7 mouse cellular contexts compared by ENCODE assay signal in genomic region chr19:3638698-3639097, GRCm38 (mm10). TPM values are rescaled to one million over a fixed set of nuclear protein-coding genes. Genes with fewer than 3 reads are reported as not detected.
DNase-seq lines count a peak whose midpoint lies in the region; ATAC-seq and TF ChIP-seq lines count a peak whose summit lies in the region.

No protein-coding gene starts in this region.

- no peak overlapping the region for H3K4me2 ChIP-seq in intestine, embryonic 14.5 days (ENCODE audit: low read length)

- WGBS in intestine, embryonic 14.5 days, result 25% methylated on average over 8 of the region's 8 CpGs

- no peaks in the 10 kb centered on the region for H3K79me2 ChIP-seq in MEL (ENCODE audit: control insufficient read depth, insufficient read depth, low read length, poor library complexity)

- H3K4me3 ChIP-seq in MEL (ENCODE audit: control insufficient read depth in 1 of 2, insufficient read depth in 1 of 2, low read depth in 2 of 2, low read length in 2 of 2), result no peak overlapping the region
- no peak overlapping the region for H3K4me3 ChIP-seq in intestine, embryonic 14.5 days (ENCODE audit: low read depth, low read length)

- no peak overlapping the region for H3K9ac ChIP-seq in MEL (ENCODE audit: control insufficient read depth, low read depth, low read length, poor library complexity, severe bottlenecking)
- H3K9ac ChIP-seq in intestine, embryonic 14.5 days (ENCODE audit: low read length), result 0 out of 2 replicates have a peak overlapping the region, but pooled peaks have one; percentile 5

- TF ChIP-seq CTCF in MEL (IDR thresholded peaks at IDR 0.05 in 2 of 3, conservative IDR thresholded peaks at IDR 0.05 in 1 of 3; ENCODE audit: control insufficient read depth in 1 of 3, insufficient read depth in 1 of 3, low read depth in 2 of 3, low read length in 3 of 3, poor library complexity in 1 of 3, severe bottlenecking in 1 of 3), result no peak

- no peak for TF ChIP-seq POLR2A in MEL (IDR thresholded peaks at IDR 0.05; ENCODE audit: control insufficient read depth in 1 of 2, insufficient read depth in 1 of 2, low read depth in 1 of 2, low read length in 2 of 2, poor library complexity in 1 of 2)

- TF ChIP-seq EP300 in MEL (IDR thresholded peaks at IDR 0.05; ENCODE audit: low read depth in 1 of 2, low read length in 2 of 2), result no peak

- no peaks in the 10 kb centered on the region for H3K9me3 ChIP-seq in MEL (replicated peaks; ENCODE audit: insufficient read depth, low read length)
- H3K9me3 ChIP-seq in intestine, embryonic 14.5 days (ENCODE audit: control insufficient read depth, low read length), result no peaks in the 10 kb centered on the region

- no peaks in the 10 kb centered on the region for H3K27me3 ChIP-seq in MEL (ENCODE audit: control insufficient read depth in 1 of 2, insufficient read depth in 2 of 2, low read length in 2 of 2)
- H3K27me3 ChIP-seq in intestine, embryonic 14.5 days (replicated peaks; ENCODE audit: control insufficient read depth, insufficient read depth, low read length), result no peaks in the 10 kb centered on the region

- H3K27ac ChIP-seq in MEL (ENCODE audit: control insufficient read depth, low read depth, low read length), result no peak overlapping the region
- H3K27ac ChIP-seq in intestine, embryonic 14.5 days (ENCODE audit: low read depth), result peak overlapping the region; percentile 12; the same call in 1 of the 2 replicates

- peaks cover 5 to 12% of the 10 kb centered on the region in 2 experiments for H3K4me1 ChIP-seq in MEL (ENCODE audit: control insufficient read depth in 1 of 2, insufficient read depth in 2 of 2, low read length in 2 of 2)
- H3K4me1 ChIP-seq in intestine, embryonic 14.5 days (replicated peaks; ENCODE audit: control insufficient read depth, insufficient read depth, low read length), result peaks cover 16% of the 10 kb centered on the region

- H3K36me3 ChIP-seq in MEL (ENCODE audit: control insufficient read depth in 1 of 2, insufficient read depth in 2 of 2, low read length in 2 of 2), result peaks cover 0 to 7% of the 10 kb centered on the region in 2 experiments; a peak in 2 of 4 replicates
- H3K36me3 ChIP-seq in intestine, embryonic 14.5 days (ENCODE audit: control insufficient read depth, insufficient read depth, low read length), result peaks cover 27% of the 10 kb centered on the region

- no peak for TF ChIP-seq RAD21 in MEL (IDR thresholded peaks at IDR 0.05; ENCODE audit: low read depth, low read length)

- DNase-seq in MEL (ENCODE audit: low read depth, low spot score), result peak; percentile 14
- peak; percentile 88 for DNase-seq in adrenal gland, adult 2 months
- peak; percentile 57 for DNase-seq in intestine, embryonic 14.5 days (ENCODE audit: low spot score)
- DNase-seq in liver, result peak; percentile 38
- DNase-seq in natural killer cell, adult 2 months (ENCODE audit: low spot score in 2 of 2), result peak; percentile 50 to 64

- peak; percentile 26; the same call in 1 of the 2 replicates for ATAC-seq in granulocyte monocyte progenitor cell, adult 5-6 weeks (replicated peaks; ENCODE audit: poor library complexity, severe bottlenecking)
- ATAC-seq in intestine, embryonic 14.5 days (replicated peaks; ENCODE audit: low FRiP score, low TSS enrichment, low read depth), result 0 out of 2 replicates have a peak, but pooled peaks have one; percentile 29
- ATAC-seq in erythroid progenitor cell, adult 5-6 weeks (replicated peaks; ENCODE audit: low FRiP score, poor library complexity, severe bottlenecking), result no peak

TF ChIP-seq in MEL, 35 proteins besides CTCF, POLR2A, EP300 and RAD21:
- no peak for TF ChIP-seq MAZ (IDR thresholded peaks at IDR 0.05; ENCODE audit: low read depth, low read length)
- TF ChIP-seq CHD1 (IDR thresholded peaks at IDR 0.05; ENCODE audit: low read depth, low read length), result no peak
- TF ChIP-seq MAFK (IDR thresholded peaks at IDR 0.05; ENCODE audit: borderline replicate concordance, low read depth, low read length), result no peak
- no peak for TF ChIP-seq CHD2 (IDR thresholded peaks at IDR 0.05; ENCODE audit: low read length)
- no peak for TF ChIP-seq MAX (IDR thresholded peaks at IDR 0.05; ENCODE audit: low read length)
- TF ChIP-seq MEF2A (IDR thresholded peaks at IDR 0.05; ENCODE audit: extremely low read depth, insufficient replicate concordance, low read depth, low read length, poor library complexity, severe bottlenecking), result no peak
- no peak for TF ChIP-seq SIN3A (IDR thresholded peaks at IDR 0.05; ENCODE audit: low read length)
- no peak for TF ChIP-seq POLR2AphosphoS2 (IDR thresholded peaks at IDR 0.05; ENCODE audit: low read length)
- no peak for TF ChIP-seq E2F4 (IDR thresholded peaks at IDR 0.05; ENCODE audit: borderline replicate concordance, low read depth, low read length)
- TF ChIP-seq MYC (IDR thresholded peaks at IDR 0.05; ENCODE audit: low read depth, low read length), result no peak
- no peak for TF ChIP-seq KAT2A (conservative IDR thresholded peaks at IDR 0.05; ENCODE audit: low read depth, low read length)
- no peak for TF ChIP-seq ZNF384 (IDR thresholded peaks at IDR 0.05; ENCODE audit: low read depth, low read length)
- no peak for TF ChIP-seq MXI1 (IDR thresholded peaks at IDR 0.05; ENCODE audit: low read depth, low read length)
- no peak for TF ChIP-seq ZMIZ1 (IDR thresholded peaks at IDR 0.05; ENCODE audit: low read depth, low read length)
- TF ChIP-seq UBTF (IDR thresholded peaks at IDR 0.05; ENCODE audit: borderline replicate concordance, insufficient read depth, low read depth, low read length), result no peak
- TF ChIP-seq NELFE (IDR thresholded peaks at IDR 0.05; ENCODE audit: low read depth, low read length), result no peak
- TF ChIP-seq ZKSCAN1 (IDR thresholded peaks at IDR 0.05; ENCODE audit: low read depth, low read length), result no peak
- TF ChIP-seq TCF12 (IDR thresholded peaks at IDR 0.05; ENCODE audit: low read depth, low read length), result no peak

RNA-seq across cellular contexts. Expression of gene Lrp5, which starts 47.7 kb away (rescaled TPM):
- 12.3 and 16.1 TPM in 2 replicates for total RNA-seq in MEL (2012; rRNA removed)
- 10 to 100 TPM in 1 of 2 experiments, not detected in 1; 31.9 TPM for polyA plus RNA-seq in MEL (2012; ENCODE audit: insufficient read depth in 1 of 2, insufficient read length in 2 of 2, low read depth in 1 of 2, low replicate concordance in 2 of 2, missing spikeins in 1 of 2)
- 100 to 1,000 TPM in 1 of 2 experiments, 10 to 100 TPM in 1; 92.7 to 111 TPM for total RNA-seq in adrenal gland, adult 2 months (2021)
- 103 and 113 TPM in 2 replicates for polyA plus RNA-seq in adrenal gland, adult 2 months (2012; rRNA removed)
- 28.0 and 36.6 TPM in 2 replicates for total RNA-seq in granulocyte monocyte progenitor cell, adult 5-6 weeks (2014; fragmentation: Nextera tagmentation)
- 12.5 and 15.1 TPM in 2 replicates for total RNA-seq in granulocyte monocyte progenitor cell, adult 5-6 weeks (2017)
- polyA plus RNA-seq in intestine, embryonic 14.5 days (2014; fragmentation: Nextera tagmentation; extraction: Ambion mirVana), result 7.8 and 7.9 TPM in 2 replicates
- 0.42 and 5.0 TPM in 2 replicates for total RNA-seq in erythroid progenitor cell, adult 5-6 weeks (2015; ENCODE audit: low replicate concordance)
- total RNA-seq in erythroid progenitor cell, adult 5-6 weeks (2017; ENCODE audit: low replicate concordance), result 1.8 and 1.9 TPM in 2 replicates

Comparison
In these comparisons a context has a peak if more than half of its experiments do, and no peak if none do; other contexts are left out.
1. DNase-seq: peak in every context shown above with its lines; median percentile 88 in adrenal gland, adult 2 months; 57 in intestine, embryonic 14.5 days; 57 in natural killer cell, adult 2 months; 38 in liver; 14 in MEL.